Mouse (Mus musculus) neutrophil, adult 65 days (primary cell): ENCODE measurements around the gene Plac9b. TPM values are rescaled to one million over a fixed set of nuclear protein-coding genes. Genes with fewer than 3 reads are reported as not detected.

ENCODE experiments used
- total RNA-seq: library from RNA; stranded (reverse); gene quantifications from 2 replicates; pipeline ENCODE4 v1.2.4, GENCODE M21; 2023

The Plac9b gene
- total RNA-seq = not detected in 2 replicates

GRCm38 (mm10) chr14:26182380-26182779 is at the start of gene Plac9b:
Plac9b (minus strand) TSS chr14:26182480.

GRCm38 (mm10) chr14:26206926-26207247 is 24.6 kb upstream of the Plac9b start, which contains the start of gene Tmem254b:
Tmem254b (minus strand) TSS chr14:26207041.

GRCm38 (mm10) chr14:26118150-26118549 is 64.1 kb downstream of the Plac9b start, which contains the start of gene Duxbl2:
Duxbl2 (plus strand) TSS chr14:26118349.

Other genes with a start within 250 kb of the Plac9b start
- not detected in 2 replicates for gene Cphx1, start 244.2 kb downstream of the Plac9b start, total RNA-seq
- not detected in 2 replicates for gene Duxbl1, start 203.9 kb downstream of the Plac9b start, total RNA-seq
- not detected in 2 replicates for gene Gm9780, start 139.8 kb downstream of the Plac9b start, total RNA-seq
- gene Tmem254c, start 115.1 kb downstream of the Plac9b start, total RNA-seq = 4.0 TPM in 1 of 2 replicates, not detected in the other
- gene Cphx2, start 101.0 kb downstream of the Plac9b start, total RNA-seq = not detected in 2 replicates
- gene Cphx3, start 100.2 kb downstream of the Plac9b start, total RNA-seq = not detected in 2 replicates
- not detected in 2 replicates for gene Duxbl2, start 64.1 kb downstream of the Plac9b start, total RNA-seq
- gene Tmem254b, start 24.6 kb upstream of the Plac9b start, total RNA-seq = 5.5 and 7.2 TPM in 2 replicates
- gene Duxbl3, start 75.5 kb upstream of the Plac9b start, total RNA-seq = not detected in 2 replicates